In the genomic region with DNA sequence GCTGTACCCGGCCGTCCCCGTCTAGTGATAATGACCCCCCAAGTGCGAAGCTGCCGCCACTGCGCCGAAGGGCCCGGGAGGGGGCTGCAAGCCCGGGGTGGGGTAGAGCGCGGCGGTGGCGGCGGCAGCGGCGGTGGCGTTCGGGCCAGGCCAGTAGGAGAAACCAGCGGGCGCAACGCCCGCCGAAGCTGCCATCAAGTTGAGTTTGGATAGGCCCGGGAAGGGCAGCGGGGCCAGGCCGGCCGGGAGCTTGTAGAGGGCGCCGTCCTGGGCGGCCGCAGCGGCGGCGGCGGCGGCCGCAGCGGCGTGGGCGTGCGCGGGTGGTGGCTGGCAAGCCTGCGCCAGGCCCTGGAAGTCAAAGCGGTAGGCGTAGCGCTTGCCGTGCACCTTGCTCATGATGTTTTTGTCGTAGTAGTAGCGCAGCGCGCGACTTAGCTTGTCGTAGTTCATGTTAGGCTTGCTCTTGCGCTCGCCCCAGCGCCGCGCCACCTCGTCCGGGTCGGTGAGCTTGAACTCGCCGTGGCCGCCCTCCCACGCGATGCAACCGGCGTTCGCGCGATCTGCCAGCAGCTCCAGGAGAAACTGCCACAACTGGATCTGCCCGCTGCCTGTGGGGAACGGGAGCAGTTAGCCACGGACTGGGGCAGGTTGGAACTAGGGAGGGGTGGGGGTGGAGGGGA, we compare ENCODE assay signal across 8 mouse cellular contexts. TPM values are rescaled to one million over a fixed set of nuclear protein-coding genes. Genes with fewer than 3 reads are reported as not detected.
DNase-seq lines count a peak whose midpoint lies in the region; ATAC-seq and TF ChIP-seq lines count a peak whose summit lies in the region.

No protein-coding gene starts in this region.

- H3K9me3 ChIP-seq in kidney, embryonic 15.5 days (replicated peaks): no peaks in the 10 kb centered on the region
- no peaks in the 10 kb centered on the region for H3K9me3 ChIP-seq in embryonic facial prominence, embryonic 10.5 days
- no peaks in the 10 kb centered on the region for H3K9me3 ChIP-seq in hindbrain, embryonic 13.5 days
- no peaks in the 10 kb centered on the region for H3K9me3 ChIP-seq in midbrain, embryonic 16.5 days (replicated peaks; ENCODE audit: control insufficient read depth, low read length, poor library complexity, severe bottlenecking)

- WGBS in kidney, embryonic 15.5 days: under 1% methylated on average over 73 of the region's 74 CpGs
- WGBS in embryonic facial prominence, embryonic 10.5 days: under 1% methylated on average over 74 of the region's 74 CpGs
- WGBS in hindbrain, embryonic 13.5 days: 1% methylated on average over 73 of the region's 74 CpGs
- WGBS in midbrain, embryonic 16.5 days: 1% methylated on average over 57 of the region's 74 CpGs
- WGBS in thymus, adult 2 months: 4% methylated on average over 74 of the region's 74 CpGs

- no peak for DNase-seq in kidney, postnatal 14 days
- DNase-seq in embryonic facial prominence, embryonic 10.5 days (ENCODE audit: low spot score): peak; percentile 61
- no peak for DNase-seq in thymus, adult 2 months
- DNase-seq in gastrocnemius, postnatal 36 days: no peak
- no peak for DNase-seq in thymus, adult 18-20 months

- H3K4me3 ChIP-seq in kidney, embryonic 15.5 days (replicated peaks): peak overlapping the region; percentile 41
- peak overlapping the region; percentile 48 for H3K4me3 ChIP-seq in embryonic facial prominence, embryonic 10.5 days
- peak overlapping the region; percentile 44 for H3K4me3 ChIP-seq in hindbrain, embryonic 13.5 days
- peak overlapping the region; percentile 47 for H3K4me3 ChIP-seq in midbrain, embryonic 16.5 days (ENCODE audit: low read depth, low read length)
- no peak overlapping the region for H3K4me3 ChIP-seq in thymus, adult 2 months (ENCODE audit: control insufficient read depth, insufficient read depth, low read length)

- no peak for TF ChIP-seq CTCF in thymus, adult 2 months (IDR thresholded peaks at IDR 0.05; ENCODE audit: borderline replicate concordance, control insufficient read depth, extremely low read depth, insufficient read depth, low read length, poor library complexity)

- peaks cover 94% of the 10 kb centered on the region for H3K27me3 ChIP-seq in kidney, embryonic 15.5 days
- H3K27me3 ChIP-seq in embryonic facial prominence, embryonic 10.5 days (replicated peaks; ENCODE audit: low read depth, poor library complexity, severe bottlenecking): peaks cover 100% of the 10 kb centered on the region
- H3K27me3 ChIP-seq in hindbrain, embryonic 13.5 days: peaks cover 95% of the 10 kb centered on the region
- peaks cover 54% of the 10 kb centered on the region for H3K27me3 ChIP-seq in midbrain, embryonic 16.5 days (ENCODE audit: control insufficient read depth, insufficient read depth, low read depth, low read length)
- H3K27me3 ChIP-seq in thymus, adult 2 months (ENCODE audit: control insufficient read depth, insufficient read depth, low read length): peaks cover 21% of the 10 kb centered on the region

- H3K9ac ChIP-seq in kidney, embryonic 15.5 days: 0 out of 2 replicates have a peak overlapping the region, but pooled peaks have one; percentile 8
- H3K9ac ChIP-seq in hindbrain, embryonic 13.5 days: peak overlapping the region; percentile 68
- H3K9ac ChIP-seq in midbrain, embryonic 16.5 days (ENCODE audit: low read depth, low read length): peak overlapping the region; percentile 56

- no peak for TF ChIP-seq POLR2A in thymus, adult 2 months (IDR thresholded peaks at IDR 0.05; ENCODE audit: control insufficient read depth, extremely low read depth, insufficient read depth, low read length, poor library complexity)

- peak overlapping the region; percentile 63 for H3K4me2 ChIP-seq in kidney, embryonic 15.5 days
- H3K4me2 ChIP-seq in hindbrain, embryonic 13.5 days: peak overlapping the region; percentile 65
- H3K4me2 ChIP-seq in midbrain, embryonic 16.5 days (ENCODE audit: low read length): peak overlapping the region; percentile 84

- no peak for ATAC-seq in kidney, embryonic 15.5 days (replicated peaks; ENCODE audit: low FRiP score)
- ATAC-seq in hindbrain, embryonic 13.5 days (ENCODE audit: low FRiP score): peak; percentile 45; the same call in 1 of the 2 replicates
- no peak for ATAC-seq in midbrain, embryonic 16.5 days

- peaks cover 33% of the 10 kb centered on the region for H3K4me1 ChIP-seq in kidney, embryonic 15.5 days
- peaks cover 32% of the 10 kb centered on the region for H3K4me1 ChIP-seq in embryonic facial prominence, embryonic 10.5 days
- H3K4me1 ChIP-seq in hindbrain, embryonic 13.5 days (replicated peaks): peaks cover 29% of the 10 kb centered on the region
- H3K4me1 ChIP-seq in midbrain, embryonic 16.5 days (ENCODE audit: control insufficient read depth, insufficient read depth, low read length): peaks cover 30% of the 10 kb centered on the region
- no peaks in the 10 kb centered on the region for H3K4me1 ChIP-seq in thymus, adult 2 months (replicated peaks; ENCODE audit: control insufficient read depth, insufficient read depth, low read length)

- no peak overlapping the region for H3K27ac ChIP-seq in kidney, embryonic 15.5 days
- H3K27ac ChIP-seq in embryonic facial prominence, embryonic 10.5 days (replicated peaks): no peak overlapping the region
- no peak overlapping the region for H3K27ac ChIP-seq in hindbrain, embryonic 13.5 days
- no peak overlapping the region for H3K27ac ChIP-seq in midbrain, embryonic 16.5 days (ENCODE audit: low read length)
- H3K27ac ChIP-seq in thymus, adult 2 months (ENCODE audit: control insufficient read depth, insufficient read depth, low read length): no peak overlapping the region

- intact Hi-C loops in gastrocnemius, postnatal 36 days (cut with DNase I): no loop called here

- H3K36me3 ChIP-seq in kidney, embryonic 15.5 days: no peaks in the 10 kb centered on the region
- H3K36me3 ChIP-seq in embryonic facial prominence, embryonic 10.5 days (replicated peaks): no peaks in the 10 kb centered on the region
- no peaks in the 10 kb centered on the region for H3K36me3 ChIP-seq in hindbrain, embryonic 13.5 days
- no peaks in the 10 kb centered on the region for H3K36me3 ChIP-seq in midbrain, embryonic 16.5 days (ENCODE audit: control insufficient read depth, insufficient read depth, low read length)
- no peaks in the 10 kb centered on the region for H3K36me3 ChIP-seq in thymus, adult 2 months (ENCODE audit: control insufficient read depth, insufficient read depth, low read length)

RNA-seq across cellular contexts. Expression of a gene that starts 3.0 kb away (rescaled TPM):
- 0.53 and 0.67 TPM in 2 replicates for polyA plus RNA-seq in kidney, embryonic 15.5 days (2015; fragmentation: Nextera tagmentation; extraction: Ambion mirVana)
- not detected in 2 replicates for polyA plus RNA-seq in embryonic facial prominence, embryonic 10.5 days (2016; fragmentation: Nextera tagmentation; extraction: Ambion mirVana)
- 4.1 and 6.7 TPM in 2 replicates for polyA plus RNA-seq in hindbrain, embryonic 13.5 days (2015; fragmentation: Nextera tagmentation; extraction: Ambion mirVana)
- polyA plus RNA-seq in midbrain, embryonic 16.5 days (2015; fragmentation: Nextera tagmentation; extraction: Ambion mirVana): 1.6 and 2.9 TPM in 2 replicates
- polyA plus RNA-seq in thymus, adult 2 months (2012; rRNA removed): 0.24 and 0.26 TPM in 2 replicates
- not detected for total RNA-seq in gastrocnemius, postnatal 36 days (2021)

RNA-seq across cellular contexts. Expression of a gene that starts 10.7 kb away (rescaled TPM):
- polyA plus RNA-seq in kidney, embryonic 15.5 days (2015; fragmentation: Nextera tagmentation; extraction: Ambion mirVana): not detected in 2 replicates
- not detected in 2 replicates for polyA plus RNA-seq in embryonic facial prominence, embryonic 10.5 days (2016; fragmentation: Nextera tagmentation; extraction: Ambion mirVana)
- 2.9 and 4.9 TPM in 2 replicates for polyA plus RNA-seq in hindbrain, embryonic 13.5 days (2015; fragmentation: Nextera tagmentation; extraction: Ambion mirVana)
- polyA plus RNA-seq in midbrain, embryonic 16.5 days (2015; fragmentation: Nextera tagmentation; extraction: Ambion mirVana): 0.45 and 0.51 TPM in 2 replicates
- 1.0 and 1.5 TPM in 2 replicates for polyA plus RNA-seq in thymus, adult 2 months (2012; rRNA removed)
- not detected for total RNA-seq in gastrocnemius, postnatal 36 days (2021)

RNA-seq across cellular contexts. Expression of a gene that starts 27.5 kb away (rescaled TPM):
- 0.05 TPM in 1 of 2 replicates, not detected in the other for polyA plus RNA-seq in kidney, embryonic 15.5 days (2015; fragmentation: Nextera tagmentation; extraction: Ambion mirVana)
- 0.21 and 0.39 TPM in 2 replicates for polyA plus RNA-seq in embryonic facial prominence, embryonic 10.5 days (2016; fragmentation: Nextera tagmentation; extraction: Ambion mirVana)
- 6.1 and 6.5 TPM in 2 replicates for polyA plus RNA-seq in hindbrain, embryonic 13.5 days (2015; fragmentation: Nextera tagmentation; extraction: Ambion mirVana)
- 8.1 and 9.7 TPM in 2 replicates for polyA plus RNA-seq in midbrain, embryonic 16.5 days (2015; fragmentation: Nextera tagmentation; extraction: Ambion mirVana)
- 0.31 and 0.34 TPM in 2 replicates for polyA plus RNA-seq in thymus, adult 2 months (2012; rRNA removed)
- not detected for total RNA-seq in gastrocnemius, postnatal 36 days (2021)

RNA-seq across cellular contexts. Expression of a gene that starts 53.2 kb away (rescaled TPM):
- polyA plus RNA-seq in kidney, embryonic 15.5 days (2015; fragmentation: Nextera tagmentation; extraction: Ambion mirVana): 0.03 TPM in 1 of 2 replicates, not detected in the other
- polyA plus RNA-seq in embryonic facial prominence, embryonic 10.5 days (2016; fragmentation: Nextera tagmentation; extraction: Ambion mirVana): 0.08 TPM in 1 of 2 replicates, not detected in the other
- 0.56 and 1.2 TPM in 2 replicates for polyA plus RNA-seq in hindbrain, embryonic 13.5 days (2015; fragmentation: Nextera tagmentation; extraction: Ambion mirVana)
- 1.3 and 1.4 TPM in 2 replicates for polyA plus RNA-seq in midbrain, embryonic 16.5 days (2015; fragmentation: Nextera tagmentation; extraction: Ambion mirVana)
- 0.48 and 0.69 TPM in 2 replicates for polyA plus RNA-seq in thymus, adult 2 months (2012; rRNA removed)
- not detected for total RNA-seq in gastrocnemius, postnatal 36 days (2021)

Comparison
In these comparisons a context has a peak if more than half of its experiments do, and no peak if none do; other contexts are left out.
1. H3K9ac ChIP-seq: peak in every context shown above with its lines; median percentile 68 in hindbrain, embryonic 13.5 days; 56 in midbrain, embryonic 16.5 days; 8 in kidney, embryonic 15.5 days.